Mouse (Mus musculus) embryonic facial prominence, embryonic 13.5 days (tissue): ENCODE data around the gene Ccn1. TPM values are rescaled to one million over a fixed set of nuclear protein-coding genes. Genes with fewer than 3 reads are reported as not detected.

Experiments used
- ATAC-seq: fragments of 200-750 bp; cut with Nextera tagmentation; 2 replicates; pipeline ENCODE4 v1.8.0; 2017; ENCODE audit warnings: low read depth; ENCODE audit not compliant: insufficient number of reproducible peaks, insufficient read depth, low FRiP score, low TSS enrichment
- H3K27ac ChIP-seq: fragments of 300-500 bp; sonication (generic); 2 replicates; pipeline ENCODE4 v1.5.1; 2015; ENCODE audit warnings: moderate library complexity, mild to moderate bottlenecking, inconsistent platforms
- H3K27me3 ChIP-seq: fragments of 300-500 bp; sonication (generic); 2 replicates; pipeline ENCODE4 v1.6.1; 2015; ENCODE audit warnings: mild to moderate bottlenecking, inconsistent platforms
- H3K36me3 ChIP-seq: fragments of 300-500 bp; sonication (generic); 2 replicates; pipeline ENCODE4 v1.6.1; 2015; ENCODE audit warnings: mild to moderate bottlenecking, inconsistent platforms
- H3K4me1 ChIP-seq: fragments of 300-500 bp; sonication (generic); 2 replicates; pipeline ENCODE4 v1.6.1; 2015; ENCODE audit warnings: inconsistent platforms
- H3K4me2 ChIP-seq: fragments of 300-500 bp; sonication (generic); 2 replicates; pipeline ENCODE4 v1.6.1; 2015; ENCODE audit warnings: moderate library complexity, mild to moderate bottlenecking, inconsistent platforms
- H3K4me3 ChIP-seq: fragments of 300-500 bp; sonication (generic); 2 replicates; pipeline ENCODE4 v1.5.1; 2015; ENCODE audit warnings: mild to moderate bottlenecking, inconsistent platforms
- H3K9ac ChIP-seq: fragments of 300-500 bp; sonication (generic); 2 replicates; pipeline ENCODE4 v1.6.1; 2015; ENCODE audit warnings: mild to moderate bottlenecking, inconsistent platforms
- H3K9me3 ChIP-seq: fragments of 300-500 bp; sonication (generic); 2 replicates; pipeline ENCODE4 v1.6.1; 2016; ENCODE audit warnings: inconsistent platforms
- WGBS: fragments of 180-500 bp; shearing (Covaris S2); methylation state at CpG from one replicate; pipeline ENCODE4 v1.1.7; 2015; ENCODE audit warnings: mixed read lengths; 5-methylcytosine and 5-hydroxymethylcytosine counted together
- polyA plus RNA-seq: library from polyadenylated mRNA; unstranded; fragments of >200 nt; fragmentation: Nextera tagmentation; extraction: Ambion mirVana; gene quantifications from 2 replicates; pipeline ENCODE4 v1.2.1, GENCODE M21; 2015

The Ccn1 gene
- 50.3 TPM in 2 replicates for polyA plus RNA-seq

GRCm38 (mm10) chr3:145649852-145650202 lies at the start of gene Ccn1:
Gene Ccn1 (minus strand): TSS chr3:145649981.
- Histone ChIP-seq H3K9ac (peak within 1 kb of the TSS; percentile 89), H3K9me3 (no peaks in the 10 kb centered on the region), H3K4me1 (peaks cover 52% of the 10 kb centered on the region), H3K27ac (peak within 1 kb of the TSS; percentile 95), H3K4me2 (peak within 1 kb of the TSS; percentile 86), H3K36me3 (peaks cover 11% of the 10 kb centered on the region), H3K4me3 (peak within 1 kb of the TSS; percentile 72), H3K27me3 (no peaks in the 10 kb centered on the region)
- WGBS: under 1% methylated on average over 29 of the region's 29 CpGs
- ATAC-seq: peak; percentile 45; the same call in 1 of the 2 replicates

DNA sequence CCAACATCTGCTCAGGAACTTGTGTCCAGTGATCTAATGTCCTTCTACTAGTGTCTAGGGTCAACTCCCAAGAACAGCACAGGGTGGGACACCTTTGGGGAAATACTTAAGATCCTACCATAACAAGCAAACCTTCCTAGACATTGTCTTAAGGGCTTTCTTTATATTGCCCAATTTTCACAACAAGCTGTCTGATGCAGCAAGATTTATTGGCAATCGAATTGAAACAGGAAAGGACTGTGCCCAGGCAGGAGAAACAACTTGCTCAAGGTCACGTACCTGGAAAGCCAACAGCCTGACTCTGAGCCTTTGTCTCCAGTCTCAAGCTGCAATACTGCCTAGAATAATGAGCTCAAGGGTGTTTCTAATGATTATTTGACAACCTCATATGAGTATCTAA lies 43.6 kb upstream of the Ccn1 start:
- no peak overlapping the region for H3K9ac ChIP-seq
- 90% methylated on average over 2 of the region's 2 CpGs for WGBS
- H3K36me3 ChIP-seq: no peaks in the 10 kb centered on the region
- H3K4me3 ChIP-seq: no peak overlapping the region
- no peak overlapping the region for H3K4me2 ChIP-seq
- no peaks in the 10 kb centered on the region for H3K27me3 ChIP-seq
- H3K4me1 ChIP-seq: peaks cover 22% of the 10 kb centered on the region
- no peak for ATAC-seq
- H3K27ac ChIP-seq: no peak overlapping the region
- H3K9me3 ChIP-seq: no peaks in the 10 kb centered on the region

GRCm38 (mm10) chr3:145692037-145692436 lies 42.3 kb upstream of the Ccn1 start:
- Histone ChIP-seq H3K27me3 (no peaks in the 10 kb centered on the region), H3K4me2 (peak overlapping the region; percentile 48), H3K9ac (no peak overlapping the region), H3K36me3 (no peaks in the 10 kb centered on the region), H3K4me1 (peaks cover 28% of the 10 kb centered on the region), H3K27ac (peak overlapping the region; percentile 83), H3K9me3 (no peaks in the 10 kb centered on the region), H3K4me3 (peak overlapping the region; percentile 1; the same call in 1 of the 2 replicates)
- peak; percentile 79; the same call in 1 of the 2 replicates for ATAC-seq
- WGBS: 31% methylated on average over 9 of the region's 9 CpGs

DNA sequence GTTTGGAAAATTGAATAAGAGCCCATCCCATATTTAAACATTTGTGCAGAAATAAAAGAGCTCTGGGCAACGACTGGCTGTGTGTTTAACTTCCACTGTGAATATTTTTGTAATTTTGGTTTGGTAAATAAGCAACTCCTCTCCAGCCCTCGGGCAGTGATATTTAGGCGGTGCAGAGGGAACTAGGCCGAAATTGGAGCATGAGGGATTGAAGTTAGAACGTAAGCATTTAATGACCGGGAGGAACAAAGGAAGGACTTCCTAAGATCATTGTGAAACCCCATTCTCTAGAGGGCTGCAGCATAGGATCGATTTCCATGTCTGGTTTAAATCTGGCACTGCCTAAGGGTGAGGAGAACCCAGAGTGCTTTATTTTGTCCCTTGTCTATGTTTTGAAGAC lies 41.6 kb upstream of the Ccn1 start:
- peaks cover 29% of the 10 kb centered on the region for H3K4me1 ChIP-seq
- H3K4me3 ChIP-seq: peak overlapping the region; percentile 1; the same call in 1 of the 2 replicates
- H3K27me3 ChIP-seq: no peaks in the 10 kb centered on the region
- H3K36me3 ChIP-seq: no peaks in the 10 kb centered on the region
- H3K9me3 ChIP-seq: no peaks in the 10 kb centered on the region
- no peak for ATAC-seq
- H3K9ac ChIP-seq: no peak overlapping the region
- H3K27ac ChIP-seq: peak overlapping the region; percentile 83
- H3K4me2 ChIP-seq: peak overlapping the region; percentile 48
- WGBS: 8% methylated on average over 7 of the region's 7 CpGs

DNA sequence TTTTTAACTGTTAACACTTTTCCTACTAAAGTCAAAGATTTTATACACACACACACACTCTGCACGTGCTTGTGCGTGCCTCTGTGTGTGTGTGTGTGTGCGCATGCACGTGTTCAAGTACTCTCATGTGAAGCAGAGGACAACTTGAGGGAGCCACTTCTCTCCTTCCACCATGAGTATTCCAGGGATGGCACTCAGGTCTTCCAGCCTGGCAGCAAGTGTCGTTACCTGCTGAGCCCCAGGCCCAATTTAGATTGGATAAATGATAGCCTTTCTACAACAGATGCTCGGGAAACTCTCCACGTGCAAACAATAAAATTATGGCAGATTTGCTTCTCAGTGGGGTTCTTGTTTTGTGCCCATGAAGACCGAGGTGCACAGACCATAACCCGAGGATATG lies 39.5 kb upstream of the Ccn1 start:
- H3K27ac ChIP-seq: no peak overlapping the region
- no peak overlapping the region for H3K4me3 ChIP-seq
- ATAC-seq: no peak
- H3K4me1 ChIP-seq: peaks cover 33% of the 10 kb centered on the region
- no peak overlapping the region for H3K4me2 ChIP-seq
- no peaks in the 10 kb centered on the region for H3K9me3 ChIP-seq
- no peak overlapping the region for H3K9ac ChIP-seq
- H3K36me3 ChIP-seq: no peaks in the 10 kb centered on the region
- H3K27me3 ChIP-seq: no peaks in the 10 kb centered on the region
- WGBS: 85% methylated on average over 9 of the region's 9 CpGs

DNA sequence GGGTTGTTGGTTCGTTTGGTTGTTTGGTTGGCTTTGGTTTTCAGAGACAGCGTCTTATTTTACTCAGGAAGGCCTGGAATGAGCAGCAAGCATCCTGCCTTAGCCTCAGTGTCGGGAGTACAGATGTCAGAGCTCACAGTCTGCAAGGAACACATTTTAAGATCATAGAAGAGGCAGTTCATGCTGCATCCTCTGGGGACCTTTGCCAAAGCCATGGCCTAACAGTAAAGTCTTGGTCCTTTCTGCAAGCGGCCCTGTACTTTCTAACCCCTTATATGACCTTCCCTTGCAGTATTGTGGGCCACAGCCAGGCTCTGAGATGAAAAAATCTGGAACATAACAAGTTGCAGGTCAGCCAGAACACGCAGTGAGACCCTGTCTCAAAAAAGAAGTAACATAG lies 38.1 kb upstream of the Ccn1 start:
- WGBS: 56% methylated on average over 5 of the region's 5 CpGs
- H3K36me3 ChIP-seq: no peaks in the 10 kb centered on the region
- no peak overlapping the region for H3K27ac ChIP-seq
- no peaks in the 10 kb centered on the region for H3K9me3 ChIP-seq
- H3K9ac ChIP-seq: no peak overlapping the region
- H3K4me2 ChIP-seq: no peak overlapping the region
- ATAC-seq: no peak
- peaks cover 33% of the 10 kb centered on the region for H3K4me1 ChIP-seq
- no peak overlapping the region for H3K4me3 ChIP-seq
- H3K27me3 ChIP-seq: no peaks in the 10 kb centered on the region

- H3K4me1 ChIP-seq: peaks cover 27% of the 10 kb centered on the region
- 42% methylated on average over 19 of the region's 19 CpGs for WGBS
- peak; percentile 81 for ATAC-seq
- no peak overlapping the region for H3K4me3 ChIP-seq
- H3K9ac ChIP-seq: no peak overlapping the region
- no peak overlapping the region for H3K4me2 ChIP-seq
- peak overlapping the region; percentile 75 for H3K27ac ChIP-seq
- no peaks in the 10 kb centered on the region for H3K27me3 ChIP-seq
- H3K36me3 ChIP-seq: no peaks in the 10 kb centered on the region
- no peaks in the 10 kb centered on the region for H3K9me3 ChIP-seq
Observed at GRCm38 (mm10) chr3:145684604-145685441, 35.0 kb upstream of the Ccn1 start.

DNA sequence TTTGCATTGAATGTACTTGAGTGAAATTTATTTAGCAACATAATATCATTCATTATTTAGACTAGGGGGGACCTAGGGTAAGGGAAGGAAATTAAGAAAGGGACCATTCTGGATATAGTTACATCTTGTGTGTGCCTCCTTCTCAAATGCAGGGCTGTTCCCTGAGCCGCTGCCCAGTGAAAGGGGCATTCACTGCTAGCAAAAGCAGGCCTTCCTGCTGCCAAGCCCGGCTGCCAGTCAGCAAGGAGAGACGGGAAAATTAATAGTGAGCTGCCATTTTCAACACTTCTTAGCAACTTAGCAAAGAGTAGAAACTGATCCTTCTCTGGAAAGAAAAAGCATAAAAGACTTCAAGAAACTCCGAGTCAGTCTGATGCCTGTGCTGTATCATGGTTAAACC lies 34.4 kb upstream of the Ccn1 start:
- H3K36me3 ChIP-seq: no peaks in the 10 kb centered on the region
- peaks cover 27% of the 10 kb centered on the region for H3K4me1 ChIP-seq
- H3K9me3 ChIP-seq: no peaks in the 10 kb centered on the region
- 52% methylated on average over 4 of the region's 4 CpGs for WGBS
- H3K27me3 ChIP-seq: no peaks in the 10 kb centered on the region
- H3K4me2 ChIP-seq: no peak overlapping the region
- no peak overlapping the region for H3K4me3 ChIP-seq
- peak overlapping the region; percentile 75; the same call in 1 of the 2 replicates for H3K27ac ChIP-seq
- no peak overlapping the region for H3K9ac ChIP-seq
- ATAC-seq: no peak

- Histone ChIP-seq H3K4me1 (peaks cover 20% of the 10 kb centered on the region), H3K9me3 (no peaks in the 10 kb centered on the region), H3K4me2 (no peak overlapping the region), H3K4me3 (no peak overlapping the region), H3K27me3 (no peaks in the 10 kb centered on the region), H3K27ac (peak overlapping the region; percentile 34; the same call in 1 of the 2 replicates), H3K9ac (no peak overlapping the region), H3K36me3 (no peaks in the 10 kb centered on the region)
- 63% methylated on average over 10 of the region's 10 CpGs for whole genome bisulfite sequencing
- ATAC-seq: no peak
Observed at GRCm38 (mm10) chr3:145681348-145681935, 31.7 kb upstream of the Ccn1 start.

DNA sequence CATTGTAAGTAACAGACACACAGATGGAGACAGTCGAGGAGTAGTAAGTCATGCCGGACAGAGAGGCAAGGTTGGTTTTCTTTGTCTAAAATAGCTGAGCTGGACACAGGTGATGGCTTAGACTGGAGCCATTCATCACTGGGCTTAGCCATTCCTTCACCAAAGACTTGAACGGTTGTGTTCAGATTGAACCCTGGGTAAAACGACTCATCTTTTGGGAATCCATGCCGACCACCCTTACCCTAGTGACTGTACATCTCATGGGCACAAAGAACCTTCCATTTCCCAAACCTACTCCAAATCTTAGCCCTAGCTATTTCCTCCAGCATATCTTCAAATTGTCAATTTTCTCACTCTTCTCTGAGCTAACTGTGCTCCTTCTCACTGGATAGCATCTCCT lies 30.9 kb upstream of the Ccn1 start:
- WGBS: 95% methylated on average over 5 of the region's 5 CpGs
- H3K4me3 ChIP-seq: no peak overlapping the region
- H3K4me1 ChIP-seq: peaks cover 20% of the 10 kb centered on the region
- no peak for ATAC-seq
- H3K27ac ChIP-seq: 0 out of 2 replicates have a peak overlapping the region, but pooled peaks have one; percentile 34
- H3K4me2 ChIP-seq: no peak overlapping the region
- H3K27me3 ChIP-seq: no peaks in the 10 kb centered on the region
- no peak overlapping the region for H3K9ac ChIP-seq
- no peaks in the 10 kb centered on the region for H3K36me3 ChIP-seq
- H3K9me3 ChIP-seq: no peaks in the 10 kb centered on the region

- Histone ChIP-seq H3K36me3 (no peaks in the 10 kb centered on the region), H3K9me3 (no peaks in the 10 kb centered on the region), H3K27me3 (no peaks in the 10 kb centered on the region), H3K4me3 (no peak overlapping the region), H3K4me1 (peaks cover 3% of the 10 kb centered on the region; the same call in 1 of the 2 replicates), H3K27ac (no peak overlapping the region), H3K9ac (no peak overlapping the region), H3K4me2 (no peak overlapping the region)
- ATAC-seq: no peak
- 83% methylated on average over 6 of the region's 6 CpGs for WGBS
Observed at GRCm38 (mm10) chr3:145676212-145676611, 26.4 kb upstream of the Ccn1 start.

DNA sequence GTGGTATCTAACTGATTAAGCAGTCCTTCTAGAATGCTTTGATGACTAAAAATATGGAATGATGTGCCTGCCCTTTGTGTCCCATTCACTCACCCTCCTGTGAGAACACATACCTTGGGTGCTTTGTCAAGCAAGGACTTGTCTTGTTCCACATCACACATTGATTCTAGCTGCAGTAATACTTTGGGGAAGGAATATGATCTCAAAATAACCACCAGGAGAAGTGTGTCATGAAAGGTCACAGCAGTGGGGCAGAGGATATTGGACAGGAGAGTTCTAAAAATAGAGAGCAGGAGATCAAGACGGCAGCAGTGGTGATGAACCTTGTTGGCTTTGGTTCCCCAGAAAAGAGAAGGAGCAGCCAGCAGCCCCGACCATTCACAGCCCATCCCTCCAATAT lies 25.0 kb upstream of the Ccn1 start:
- WGBS: 59% methylated on average over 2 of the region's 2 CpGs
- Histone ChIP-seq H3K27ac (no peak overlapping the region), H3K9ac (no peak overlapping the region), H3K9me3 (no peaks in the 10 kb centered on the region), H3K4me2 (no peak overlapping the region), H3K4me3 (no peak overlapping the region), H3K36me3 (no peaks in the 10 kb centered on the region), H3K4me1 (no peaks in the 10 kb centered on the region), H3K27me3 (no peaks in the 10 kb centered on the region)
- ATAC-seq: no peak
